Mouse (Mus musculus) hindbrain, embryonic 10.5 days (tissue): ENCODE data around the gene Synpo2. TPM values are rescaled to one million over a fixed set of nuclear protein-coding genes. Genes with fewer than 3 reads are reported as not detected.

Source experiments
- DNase-seq: peaks from one replicate; pipeline ENCODE4 v3.0.0-alpha.2; 2017; ENCODE audit warnings: low spot score
- H3K27ac ChIP-seq: fragments of 300-500 bp; sonication (generic); 2 replicates; pipeline ENCODE4 v1.5.1; 2016; ENCODE audit warnings: mild to moderate bottlenecking, moderate library complexity
- H3K27me3 ChIP-seq: fragments of 300-500 bp; sonication (generic); 2 replicates; pipeline ENCODE4 v1.6.1; 2016; ENCODE audit warnings: mild to moderate bottlenecking; ENCODE audit not compliant: poor library complexity, insufficient read depth, severe bottlenecking
- H3K36me3 ChIP-seq: fragments of 300-500 bp; sonication (generic); 2 replicates; pipeline ENCODE4 v1.6.1; 2016; ENCODE audit warnings: mild to moderate bottlenecking, moderate library complexity
- H3K4me1 ChIP-seq: fragments of 300-500 bp; sonication (generic); replicated peaks from 2 replicates; pipeline ENCODE4 v1.6.1; 2016; ENCODE audit warnings: mild to moderate bottlenecking
- H3K4me3 ChIP-seq: fragments of 300-500 bp; sonication (generic); 2 replicates; pipeline ENCODE4 v1.5.1; 2016; ENCODE audit warnings: mild to moderate bottlenecking, moderate library complexity
- H3K9me3 ChIP-seq: fragments of 300-500 bp; sonication (generic); 2 replicates; pipeline ENCODE4 v1.6.1; 2016; ENCODE audit warnings: mild to moderate bottlenecking, moderate library complexity
- WGBS: fragments of 180-500 bp; shearing (Covaris S2); methylation state at CpG from one replicate; pipeline ENCODE4 v1.1.7; 2016; 5-methylcytosine and 5-hydroxymethylcytosine counted together
- polyA plus RNA-seq: library from polyadenylated mRNA; unstranded; fragments of >200 nt; fragmentation: Nextera tagmentation; extraction: Ambion mirVana; gene quantifications from 2 replicates; pipeline ENCODE4 v1.2.1, GENCODE M21; 2016

Synpo2 gene
- polyA plus RNA-seq, 1 experiment from 2014 or later = 2.8 TPM

GRCm38 (mm10) chr3:123058832-123059231 is 177.1 kb downstream of the Synpo2 start:
- Histone ChIP-seq H3K4me3 (no peak overlapping the region), H3K4me1 (no peaks in the 10 kb centered on the region), H3K27ac (no peak overlapping the region), H3K27me3 (no peaks in the 10 kb centered on the region), H3K9me3 (no peaks in the 10 kb centered on the region), H3K36me3 (no peaks in the 10 kb centered on the region)
- 88% methylated on average over 1 of the region's 1 CpGs for WGBS
- DNase-seq = no peak

- H3K4me3 ChIP-seq = no peak overlapping the region
- H3K4me1 ChIP-seq = no peaks in the 10 kb centered on the region
- H3K27ac ChIP-seq = no peak overlapping the region
- no peaks in the 10 kb centered on the region for H3K36me3 ChIP-seq
- peaks cover 4% of the 10 kb centered on the region; the same call in 1 of the 2 replicates for H3K9me3 ChIP-seq
- DNase-seq = no peak
- no peaks in the 10 kb centered on the region for H3K27me3 ChIP-seq
- 81% methylated on average over 5 of the region's 5 CpGs for WGBS
Measured at GRCm38 (mm10) chr3:123054178-123054577, 181.8 kb downstream of the Synpo2 start.

DNA sequence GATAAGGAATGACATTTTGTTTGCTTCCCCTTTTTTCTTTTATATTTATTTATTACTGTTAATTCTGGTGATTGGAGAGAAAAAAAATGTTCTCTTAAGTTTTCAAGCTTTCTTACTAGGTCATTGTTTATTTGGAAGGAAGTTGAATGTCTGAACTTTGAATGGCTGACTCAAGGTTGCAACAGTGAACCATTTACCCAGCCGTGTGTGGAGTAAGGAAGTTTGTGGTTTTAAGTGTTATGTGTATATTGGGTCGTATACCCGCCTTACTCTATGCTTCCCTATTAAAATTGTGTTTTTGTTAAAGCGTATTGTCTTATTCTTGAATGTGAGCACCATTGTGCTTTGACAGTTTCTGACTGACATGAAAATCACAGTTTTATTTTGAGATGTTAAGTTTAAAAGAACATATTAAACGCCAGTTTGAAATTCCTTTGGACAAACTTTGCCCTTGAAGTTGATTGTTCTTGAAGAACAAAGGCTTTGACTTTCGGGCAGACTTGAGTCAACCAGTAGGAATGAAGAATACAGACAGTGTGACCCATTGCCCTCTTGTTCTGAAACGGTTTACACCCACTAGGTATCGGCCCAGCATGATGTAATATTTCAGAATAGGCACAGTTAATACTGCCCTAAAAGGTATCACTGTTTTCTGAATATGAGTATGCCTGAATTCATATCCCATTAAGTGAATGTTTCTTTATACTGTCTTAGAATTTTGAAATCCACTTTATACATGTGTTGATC is 182.6 kb downstream of the Synpo2 start:
- 74% methylated on average over 8 of the region's 8 CpGs for WGBS
- H3K4me1 ChIP-seq = no peaks in the 10 kb centered on the region
- H3K27ac ChIP-seq = no peak overlapping the region
- DNase-seq = no peak
- H3K4me3 ChIP-seq = no peak overlapping the region
- H3K9me3 ChIP-seq = peaks cover 5% of the 10 kb centered on the region; the same call in 1 of the 2 replicates
- H3K27me3 ChIP-seq = no peaks in the 10 kb centered on the region
- H3K36me3 ChIP-seq = no peaks in the 10 kb centered on the region

GRCm38 (mm10) chr3:123042308-123042707 is 193.6 kb downstream of the Synpo2 start:
- no peaks in the 10 kb centered on the region for H3K9me3 ChIP-seq
- 98% methylated on average over 1 of the region's 1 CpGs for WGBS
- DNase-seq = no peak
- no peaks in the 10 kb centered on the region for H3K4me1 ChIP-seq
- no peak overlapping the region for H3K27ac ChIP-seq
- no peaks in the 10 kb centered on the region for H3K27me3 ChIP-seq
- H3K36me3 ChIP-seq = no peaks in the 10 kb centered on the region
- no peak overlapping the region for H3K4me3 ChIP-seq

DNA sequence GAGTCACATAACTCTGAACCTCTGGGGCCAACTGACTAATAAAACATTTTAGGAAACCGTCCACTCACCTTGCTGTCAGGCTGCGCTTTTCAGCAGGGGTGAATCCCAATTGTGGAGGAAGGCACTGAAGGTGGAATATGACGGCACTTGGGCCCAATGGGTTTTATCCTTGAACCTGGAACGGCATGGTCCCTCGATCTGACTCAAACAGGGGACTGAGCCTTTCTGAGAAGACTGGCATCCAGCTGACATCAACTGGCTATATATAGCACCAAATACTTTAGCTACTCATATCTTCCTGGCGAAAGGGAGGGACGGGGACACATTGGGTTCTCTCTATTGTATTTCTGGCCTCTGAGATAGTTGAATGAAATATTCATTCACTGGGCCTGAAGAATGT is 201.2 kb downstream of the Synpo2 start, which contains the start of gene Myoz2:
Gene Myoz2 (minus strand): TSS at position 264 of the 400 bp plus-strand sequence.
- Histone ChIP-seq H3K27ac (no peak within 1 kb of the TSS), H3K27me3 (no peaks in the 10 kb centered on the region), H3K9me3 (no peaks in the 10 kb centered on the region), H3K4me1 (no peaks in the 10 kb centered on the region), H3K4me3 (no peak within 1 kb of the TSS), H3K36me3 (no peaks in the 10 kb centered on the region)
- no peak for DNase-seq
- WGBS = 91% methylated on average over 7 of the region's 7 CpGs

- H3K27me3 ChIP-seq = no peaks in the 10 kb centered on the region
- WGBS = 81% methylated on average over 8 of the region's 8 CpGs
- H3K27ac ChIP-seq = no peak overlapping the region
- no peak overlapping the region for H3K4me3 ChIP-seq
- H3K9me3 ChIP-seq = no peaks in the 10 kb centered on the region
- no peaks in the 10 kb centered on the region for H3K4me1 ChIP-seq
- DNase-seq = no peak
- no peaks in the 10 kb centered on the region for H3K36me3 ChIP-seq
Measured at GRCm38 (mm10) chr3:123033804-123034203, 202.1 kb downstream of the Synpo2 start.

Other genes starting within 250 kb of the Synpo2 start
- gene Myoz2, start 201.1 kb downstream of the Synpo2 start, polyA plus RNA-seq = not detected in 2 replicates
- gene Sec24d, start 31.3 kb upstream of the Synpo2 start, polyA plus RNA-seq = 20.1 and 20.2 TPM in 2 replicates
- gene Mettl14, start 150.0 kb upstream of the Synpo2 start, polyA plus RNA-seq = 27.4 and 33.1 TPM in 2 replicates
- 6.2 and 6.4 TPM in 2 replicates for gene Prss12, start 210.8 kb upstream of the Synpo2 start, polyA plus RNA-seq